Mouse (Mus musculus) embryo, embryonic 9.5 days (tissue): ENCODE data around the gene Izumo1.
A peak's percentile ranks its signal among the peaks of the same experiment; 100 is the strongest.

Source experiments
- DNase-seq: peaks from one replicate; pipeline ENCODE4 v3.0.0-alpha.2; 2017; ENCODE audit errors: extremely low spot score

The Izumo1 gene

DNA sequence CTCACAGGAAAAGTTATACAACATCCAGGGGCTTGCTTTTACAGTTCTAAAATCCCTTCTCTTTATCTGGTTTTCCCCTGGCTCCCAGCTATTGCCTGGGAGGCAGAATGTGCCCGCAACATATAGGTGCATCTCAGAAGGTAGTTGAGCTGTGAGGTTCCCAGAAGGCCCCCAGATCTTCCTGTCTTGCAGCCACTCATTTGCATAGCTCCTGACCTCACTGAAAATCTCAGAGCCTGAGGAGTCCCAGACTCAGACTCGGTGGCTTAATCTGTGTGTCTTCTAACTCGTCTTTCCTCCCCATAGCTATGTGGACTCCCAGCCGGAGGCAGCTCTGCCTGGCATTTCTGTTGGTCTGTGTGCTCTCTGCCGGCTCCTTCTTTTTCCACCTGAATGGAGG is 3.3 kb upstream of the Izumo1 start:
- no peak for DNase-seq

- no peak for DNase-seq
These were observed 2.0 kb upstream of the Izumo1 start for GRCm38 (mm10) chr7:45619592-45619991.

GRCm38 (mm10) chr7:45623507-45623906 is 1.9 kb downstream of the Izumo1 start:
- no peak for DNase-seq

DNA sequence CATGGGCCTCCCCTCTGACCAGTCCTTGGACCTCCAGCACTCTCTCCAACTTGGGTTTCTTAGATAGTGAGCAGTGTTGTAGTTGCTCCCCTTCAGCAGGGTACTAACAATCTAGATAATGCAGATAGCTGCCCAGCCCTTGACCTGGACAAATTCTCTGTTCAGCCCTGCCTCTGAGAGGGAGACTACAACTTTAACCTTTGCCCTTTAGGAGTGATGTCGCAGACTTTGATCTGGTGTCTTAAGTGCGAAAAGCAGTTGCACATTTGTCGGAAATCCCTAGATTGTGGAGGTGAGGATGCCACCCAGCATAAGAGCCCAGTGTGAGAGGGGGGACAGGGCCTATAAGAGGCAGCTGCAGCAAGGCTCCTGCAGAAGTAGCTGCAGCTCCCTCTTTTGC is 3.1 kb downstream of the Izumo1 start:
- no peak for DNase-seq

DNA sequence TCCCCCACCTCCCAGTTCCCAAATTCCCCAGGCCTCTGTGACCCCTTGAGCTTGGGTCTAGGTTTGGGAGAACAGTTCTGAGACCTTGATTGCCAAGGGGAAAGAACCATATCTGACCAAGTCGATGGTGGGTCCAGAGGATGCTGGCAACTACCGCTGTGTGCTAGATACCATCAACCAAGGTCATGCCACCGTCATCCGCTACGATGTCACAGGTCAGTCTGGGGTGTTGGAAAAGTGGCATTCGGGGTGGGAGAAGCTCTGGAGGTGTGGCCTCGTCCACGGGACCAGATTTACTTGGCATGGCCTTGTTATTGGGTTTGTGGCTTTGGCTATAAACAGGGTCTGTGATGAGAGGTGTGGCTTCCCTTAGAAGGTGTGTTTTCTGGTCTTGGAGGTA is 3.9 kb downstream of the Izumo1 start:
- DNase-seq: no peak

GRCm38 (mm10) chr7:45626571-45627076 is 5.0 kb downstream of the Izumo1 start:
- no peak for DNase-seq

DNA sequence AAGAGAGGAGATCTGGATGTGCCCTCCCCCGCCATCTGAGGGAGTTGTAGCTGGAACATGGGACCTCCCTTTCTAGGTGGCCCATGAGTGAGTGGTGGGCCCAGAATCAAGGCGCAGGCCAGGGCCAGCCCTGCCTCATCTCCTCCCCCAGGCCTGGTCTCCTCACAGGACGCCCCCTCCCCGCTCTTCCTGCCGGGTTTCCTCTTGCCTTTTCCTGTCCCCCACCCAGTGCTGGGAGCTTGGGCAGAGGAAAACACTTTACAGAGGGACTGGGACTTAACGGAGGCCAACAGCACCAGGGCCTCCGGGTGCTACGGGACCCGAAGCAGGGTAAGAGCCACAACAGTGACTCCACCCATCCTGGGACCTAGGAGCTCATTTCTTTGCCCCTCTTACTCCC is 5.7 kb downstream of the Izumo1 start, which contains the start of gene Rasip1:
Rasip1 (plus strand) TSS at position 228 of the 400 bp plus-strand sequence.
- DNase-seq: no peak

- peak; percentile 83 for DNase-seq
These were observed 7.0 kb downstream of the Izumo1 start for GRCm38 (mm10) chr7:45628364-45629294.

DNA sequence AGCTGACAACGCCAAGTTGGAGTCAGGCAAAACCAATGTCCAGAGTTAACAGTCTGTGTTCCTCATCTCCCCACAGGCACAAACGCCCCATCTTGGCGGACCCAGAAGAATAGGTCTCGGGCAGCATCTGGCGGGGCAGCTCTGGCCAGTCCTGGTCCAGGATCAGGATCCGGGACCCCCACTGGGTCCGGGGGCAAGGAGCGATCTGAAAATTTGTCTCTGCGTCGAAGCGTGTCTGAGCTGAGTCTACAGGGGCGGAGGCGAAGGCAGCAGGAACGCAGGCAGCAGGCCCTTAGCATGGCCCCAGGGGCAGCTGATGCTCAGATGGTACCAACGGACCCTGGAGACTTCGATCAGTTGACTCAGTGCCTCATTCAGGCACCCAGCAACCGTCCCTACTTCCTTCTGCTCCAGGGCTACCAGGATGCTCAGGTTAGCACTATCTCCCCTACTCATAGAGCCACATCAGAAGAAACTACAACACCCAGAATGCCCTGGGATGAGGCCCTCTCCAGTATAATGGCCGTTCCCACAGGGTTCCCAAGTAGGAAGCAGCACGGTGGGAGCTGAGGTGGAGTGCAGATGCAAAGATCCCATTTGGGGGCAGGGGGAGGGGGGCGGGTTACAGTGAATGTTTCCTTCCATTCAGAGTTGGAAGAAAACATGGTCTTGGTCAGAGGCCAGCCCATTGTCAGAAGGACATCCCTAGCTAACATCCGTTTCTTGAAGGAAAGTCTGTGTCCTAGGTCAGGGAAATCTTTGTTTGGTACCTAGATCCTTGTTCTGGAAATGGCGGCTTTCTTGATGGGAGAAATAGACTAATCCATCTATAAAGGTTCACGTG is 8.7 kb downstream of the Izumo1 start:
- DNase-seq: no peak

GRCm38 (mm10) chr7:45632499-45632898 is 10.9 kb downstream of the Izumo1 start:
- DNase-seq: no peak

- no peak for DNase-seq
These were observed 13.5 kb downstream of the Izumo1 start for GRCm38 (mm10) chr7:45634946-45635681.

DNA sequence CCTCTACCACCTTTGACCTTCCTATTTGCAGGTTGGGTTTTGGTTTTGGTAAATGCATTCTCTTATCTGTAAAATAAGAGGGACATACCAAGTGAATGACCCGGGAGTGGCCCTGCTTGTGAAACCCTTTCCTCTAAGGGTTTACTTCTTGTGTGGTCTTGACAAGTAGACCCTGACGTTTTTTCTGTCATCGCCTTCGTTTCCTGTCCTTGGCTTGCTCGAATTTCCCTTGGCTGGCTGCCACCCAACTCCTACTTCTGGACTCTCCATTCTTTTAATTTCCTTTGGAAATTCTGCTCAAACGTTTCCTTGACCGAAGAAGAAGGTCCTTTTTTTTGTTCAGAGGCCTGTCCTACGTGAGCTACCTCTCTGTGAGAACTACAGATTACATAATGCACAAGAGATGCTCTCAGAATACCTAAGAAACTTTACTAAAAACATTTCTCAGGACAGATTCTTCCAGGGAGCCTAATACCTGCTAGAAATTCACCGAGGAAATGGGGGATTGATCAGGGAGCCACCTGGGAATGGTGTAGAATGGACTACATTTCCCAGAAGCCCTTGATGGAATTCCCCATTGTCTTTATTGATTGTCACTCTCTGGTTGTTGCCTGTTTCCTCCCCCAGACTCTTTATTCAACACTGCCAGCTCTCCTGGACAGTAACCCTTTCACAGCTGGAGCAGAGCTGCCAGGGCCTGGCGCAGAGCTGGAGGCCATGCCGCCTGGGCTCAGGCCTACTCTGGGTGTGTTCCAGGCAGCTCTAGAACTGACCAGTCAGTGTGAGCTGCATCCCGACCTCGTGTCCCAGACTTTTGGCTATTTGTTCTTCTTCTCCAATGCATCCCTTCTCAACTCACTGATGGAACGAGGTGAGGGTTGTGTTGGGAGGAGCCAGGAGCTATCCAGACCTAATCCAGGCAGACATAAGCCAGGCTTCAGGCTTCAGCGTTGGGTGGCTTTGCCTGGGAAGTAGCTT is 14.4 kb downstream of the Izumo1 start:
- no peak for DNase-seq

GRCm38 (mm10) chr7:45637710-45638109 is 16.1 kb downstream of the Izumo1 start:
- no peak for DNase-seq

DNA sequence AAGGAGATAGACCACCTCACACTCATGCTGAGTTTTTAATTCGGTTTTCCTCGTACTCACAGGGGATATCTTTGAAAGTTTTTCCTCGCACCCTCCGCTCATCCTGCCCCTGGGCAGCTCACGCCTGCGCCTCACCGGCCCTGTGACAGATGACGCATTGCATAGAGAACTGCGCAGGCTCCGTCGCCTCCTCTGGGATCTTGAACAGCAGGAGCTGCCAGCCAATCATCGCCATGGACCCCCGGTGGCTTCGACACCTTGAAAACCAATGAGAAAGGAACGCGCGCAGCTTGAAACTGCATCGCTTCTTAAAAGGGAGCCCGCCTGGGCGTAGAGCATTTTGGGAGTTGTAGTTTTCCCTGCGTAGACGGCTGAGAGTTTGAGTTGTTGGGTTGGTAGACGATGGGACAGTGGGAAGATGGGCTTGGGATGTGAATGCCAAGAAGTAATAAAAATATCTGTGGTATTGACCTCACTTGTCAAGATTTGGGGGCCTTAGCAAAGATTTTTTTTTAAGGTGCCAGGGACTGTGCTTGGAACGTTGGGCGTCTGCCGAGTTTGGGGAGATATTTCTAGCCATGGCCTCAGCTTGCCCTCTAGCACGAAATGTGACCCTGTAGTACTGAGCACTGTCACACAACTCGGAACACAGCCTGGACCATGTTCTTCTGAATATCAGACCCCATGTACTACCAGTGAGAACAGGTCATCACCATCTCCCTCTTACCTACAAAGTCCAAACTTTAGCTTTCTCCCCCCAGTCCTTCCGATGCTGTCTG is 17.2 kb downstream of the Izumo1 start:
- DNase-seq: peak; percentile 92

- DNase-seq: no peak
These were observed 18.0 kb downstream of the Izumo1 start, which contains the start of gene Mamstr for GRCm38 (mm10) chr7:45639561-45640027. Mamstr (plus strand) TSS chr7:45639977.

DNA sequence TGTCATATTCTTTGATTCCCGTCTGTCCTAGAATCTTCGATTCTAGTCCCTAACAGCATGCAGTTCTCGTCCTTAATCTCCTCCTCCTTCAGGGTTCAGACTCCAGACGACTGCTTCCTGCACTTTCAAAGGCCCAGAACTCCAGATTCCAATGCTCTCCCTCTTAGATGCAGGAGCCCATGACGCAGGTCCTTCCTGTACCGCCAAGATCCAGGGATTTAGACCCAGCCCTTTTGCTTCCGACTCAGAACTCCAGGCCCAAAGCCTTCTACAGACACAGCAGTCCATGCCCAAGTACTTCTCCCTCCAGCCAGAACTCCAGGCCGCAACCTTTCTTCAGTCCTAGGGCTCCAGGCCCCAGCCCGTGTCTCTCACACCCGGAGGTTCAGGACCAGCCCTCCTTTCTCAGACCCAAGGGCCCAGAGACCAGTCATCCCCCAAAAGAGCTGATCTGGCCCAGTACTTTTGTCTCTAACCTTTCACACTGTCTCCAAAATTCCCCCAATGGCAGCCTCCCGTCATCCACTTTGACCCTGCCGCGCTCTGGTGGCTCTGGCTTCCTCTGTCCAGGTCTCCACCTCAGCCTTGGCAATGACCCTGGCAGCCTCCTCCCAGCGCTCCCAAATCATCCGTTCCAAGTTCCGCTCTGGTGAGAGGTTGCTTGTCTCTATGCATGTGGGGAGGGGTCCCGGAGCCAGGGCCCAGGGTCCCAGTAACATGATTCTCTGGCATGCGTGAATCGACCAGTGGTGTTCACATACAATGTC is 18.8 kb downstream of the Izumo1 start:
- DNase-seq: no peak

DNA sequence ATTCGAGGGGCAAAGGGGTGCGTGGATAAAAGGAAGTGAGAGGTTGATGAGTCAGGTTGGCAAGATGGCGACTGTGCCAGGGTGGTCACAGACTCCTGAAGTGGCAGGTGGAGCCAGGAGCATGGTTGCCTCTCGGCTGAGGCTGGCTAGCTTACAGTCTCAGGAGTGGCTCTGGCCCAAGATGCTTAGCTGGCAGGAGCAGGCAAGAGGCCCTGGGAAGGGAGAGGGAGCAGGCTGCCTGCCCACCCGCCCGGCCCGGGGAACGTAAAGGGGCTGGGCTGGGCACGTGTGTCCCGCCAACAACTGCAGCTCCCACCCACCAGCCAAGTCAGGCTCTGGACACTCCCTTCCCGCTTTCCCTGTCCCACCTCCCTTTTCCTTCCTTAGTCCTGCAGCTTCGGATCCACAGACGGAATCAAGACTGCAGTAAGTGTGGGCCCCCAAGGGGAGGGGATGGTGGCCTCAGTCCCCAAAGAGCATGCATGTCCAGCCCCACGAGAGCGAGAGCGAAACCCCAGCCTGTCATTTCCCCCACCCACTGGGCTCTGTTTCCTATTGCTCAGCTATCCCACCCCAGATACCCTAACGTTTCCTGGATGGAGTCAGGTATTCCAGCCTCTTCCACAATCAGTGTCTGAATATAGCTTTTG is 19.9 kb downstream of the Izumo1 start:
- DNase-seq: no peak

GRCm38 (mm10) chr7:45642083-45642482 is 20.5 kb downstream of the Izumo1 start:
- no peak for DNase-seq
